Mouse (Mus musculus) hindlimb bud, embryonic 11.5 days (tissue): ENCODE results near the gene Sipa1l2.
A peak's percentile ranks its signal among the peaks of the same experiment; 100 is the strongest.
"Not testable (repeated sequence)": the region's sequence is repeated elsewhere in the genome, so short reads cannot be mapped to it uniquely, and the experiment has no call there.

ENCODE experiments used
- DNase-seq: peaks from one replicate; pipeline ENCODE4 v3.0.0-alpha.2; 2012; ENCODE audit warnings: low read depth, low spot score; ENCODE audit errors: extremely low spot score

Sipa1l2 gene

DNA sequence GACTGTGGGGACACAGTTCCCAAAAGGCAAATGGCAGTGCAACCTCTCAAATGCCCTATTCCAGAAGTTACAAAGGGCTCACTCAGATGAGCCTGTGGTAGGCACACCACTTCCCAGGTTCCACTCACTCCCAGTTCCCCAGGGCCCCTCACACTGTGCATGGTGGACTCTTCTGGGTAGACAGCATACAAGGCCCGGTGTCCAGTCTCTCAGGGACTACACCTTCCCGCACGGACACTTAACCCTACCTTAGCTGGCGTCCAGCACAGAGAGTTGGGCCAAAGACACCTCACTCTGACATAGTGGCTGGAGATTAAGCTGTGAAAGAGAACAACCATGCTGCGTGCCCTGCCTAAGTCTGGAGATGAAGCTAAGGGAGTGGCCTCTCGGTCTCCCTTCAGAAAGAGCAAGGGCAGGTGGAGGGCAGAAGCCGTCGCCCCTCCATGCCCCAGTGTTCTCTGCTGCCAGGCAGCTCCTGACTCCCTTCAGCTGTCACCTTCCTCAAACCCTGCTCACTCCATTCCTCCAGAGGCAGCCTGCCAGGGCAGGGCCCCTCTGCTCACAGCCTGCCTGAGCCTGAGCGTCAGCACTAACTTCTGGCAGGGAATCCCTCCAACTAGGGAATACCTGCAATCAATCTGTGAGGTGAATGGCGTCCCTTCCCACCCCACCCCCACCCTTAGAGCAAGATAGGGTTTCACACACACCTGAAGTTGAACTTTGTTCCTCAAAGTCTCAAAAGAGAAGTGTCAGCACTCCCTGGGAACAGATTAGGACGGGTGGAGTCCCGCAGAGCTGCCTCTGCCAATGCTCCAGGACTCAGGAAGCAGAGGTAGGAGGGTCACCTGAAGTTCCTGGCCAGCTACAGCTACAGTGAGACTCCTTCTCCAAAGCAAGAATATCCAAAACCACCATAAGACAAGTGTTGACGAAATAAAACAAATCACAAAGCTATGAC, 30.3 kb downstream of the Sipa1l2 start:
- DNase-seq = no peak

DNA sequence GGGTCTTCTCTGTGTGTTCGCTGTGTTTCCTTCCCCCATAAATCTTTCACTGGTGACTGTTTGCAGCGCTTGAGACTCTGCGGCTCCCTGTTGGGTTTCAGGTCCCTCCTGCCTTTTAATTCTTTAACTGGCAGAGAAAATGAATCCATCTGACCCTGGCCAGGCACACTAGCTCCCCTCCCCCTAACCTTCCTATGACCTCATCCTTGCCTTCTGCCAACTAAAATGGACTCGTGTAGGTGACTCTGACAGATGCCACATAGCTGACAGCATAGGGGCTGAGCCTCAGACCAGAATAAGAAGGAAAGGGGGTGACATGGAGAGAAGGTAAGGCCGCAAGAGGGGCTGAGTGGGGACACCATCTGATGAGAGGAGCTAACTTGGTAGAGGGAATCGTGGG, 31.3 kb downstream of the Sipa1l2 start:
- no peak for DNase-seq

GRCm38 (mm10) chr8:125533709-125534108, 35.9 kb downstream of the Sipa1l2 start:
- no peak for DNase-seq

DNA sequence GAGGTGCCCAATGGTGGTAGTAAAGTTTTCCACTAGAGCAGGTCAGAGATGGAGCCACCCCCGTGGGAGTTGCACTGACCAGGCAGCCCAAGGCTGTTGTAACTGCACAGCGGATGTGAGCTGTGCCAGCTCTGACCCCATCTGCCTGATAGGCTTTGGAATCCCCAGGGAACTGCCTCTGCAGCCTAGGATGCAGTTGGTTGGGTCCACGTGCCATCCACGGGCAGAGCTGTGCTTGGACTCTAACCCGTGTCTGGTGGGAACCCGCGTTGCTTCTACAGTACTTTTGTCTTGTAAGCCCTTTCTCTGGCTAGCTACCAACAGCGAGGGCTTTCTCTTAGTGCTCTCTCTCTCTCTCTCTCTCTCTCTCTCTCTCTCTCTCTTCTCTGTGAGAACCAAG, 36.7 kb downstream of the Sipa1l2 start:
- DNase-seq = no peak

GRCm38 (mm10) chr8:125532177-125532576, 37.4 kb downstream of the Sipa1l2 start:
- DNase-seq = no peak

- no peak for DNase-seq
Observed at GRCm38 (mm10) chr8:125531640-125532039, 38.0 kb downstream of the Sipa1l2 start.

DNA sequence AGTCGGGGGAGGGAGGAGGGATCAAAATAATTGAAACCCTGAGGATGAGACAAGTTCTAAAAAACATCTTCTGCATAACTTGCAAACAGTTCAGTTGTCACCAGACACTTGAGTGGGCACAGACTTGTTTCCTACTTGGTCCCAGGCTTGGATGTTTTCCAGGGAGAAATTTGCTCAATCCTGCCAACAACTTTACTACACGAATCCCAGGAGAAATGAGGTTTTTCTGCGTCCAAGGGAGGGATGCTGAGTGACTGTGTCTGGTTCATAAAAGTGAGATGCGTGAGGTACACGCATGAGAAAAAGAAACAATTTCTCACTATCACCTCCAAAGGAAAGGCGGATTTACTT, 38.5 kb downstream of the Sipa1l2 start:
- no peak for DNase-seq

- DNase-seq = no peak
Observed at GRCm38 (mm10) chr8:125530187-125531087, 39.2 kb downstream of the Sipa1l2 start.

DNA sequence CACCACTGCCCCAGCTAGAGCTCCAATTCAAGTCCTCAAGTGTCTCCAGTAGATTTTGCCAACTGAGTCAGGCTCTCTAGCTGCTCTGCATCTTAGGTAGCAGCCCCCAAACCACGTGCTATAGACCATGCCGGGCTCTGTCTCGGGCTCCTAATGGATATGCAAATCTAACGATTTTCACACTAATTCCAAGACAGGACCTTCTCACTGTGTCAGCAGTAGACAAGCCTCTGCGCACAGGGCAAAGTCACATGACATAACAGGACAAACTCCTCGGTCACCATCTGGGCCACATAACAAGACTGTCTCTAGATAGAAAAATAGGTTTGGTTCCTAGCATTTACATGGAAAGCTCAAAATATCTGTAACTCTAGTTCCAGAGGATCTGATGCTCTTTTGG, 40.6 kb downstream of the Sipa1l2 start:
- DNase-seq = no peak

DNA sequence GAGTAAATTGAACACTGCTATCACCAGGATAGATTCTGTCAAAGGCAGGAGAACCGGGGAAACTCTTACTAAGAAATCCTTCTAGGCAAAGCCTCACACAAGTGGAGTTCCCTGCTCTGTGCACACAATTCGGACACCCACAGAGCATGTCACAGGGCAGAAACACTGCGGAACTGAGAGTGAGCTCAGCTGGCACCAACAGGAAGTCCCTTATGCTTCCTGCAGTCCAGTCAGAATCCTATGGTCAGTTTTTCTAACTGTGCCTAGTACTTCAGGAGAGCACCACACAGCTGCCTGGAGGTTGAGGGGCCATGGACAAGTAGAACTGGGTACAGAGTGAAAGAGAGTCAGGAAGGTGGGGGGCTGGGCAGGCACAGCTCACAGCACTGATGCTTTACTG, 41.7 kb downstream of the Sipa1l2 start:
- no peak for DNase-seq

GRCm38 (mm10) chr8:125526999-125527398, 42.6 kb downstream of the Sipa1l2 start:
- DNase-seq = no peak

DNA sequence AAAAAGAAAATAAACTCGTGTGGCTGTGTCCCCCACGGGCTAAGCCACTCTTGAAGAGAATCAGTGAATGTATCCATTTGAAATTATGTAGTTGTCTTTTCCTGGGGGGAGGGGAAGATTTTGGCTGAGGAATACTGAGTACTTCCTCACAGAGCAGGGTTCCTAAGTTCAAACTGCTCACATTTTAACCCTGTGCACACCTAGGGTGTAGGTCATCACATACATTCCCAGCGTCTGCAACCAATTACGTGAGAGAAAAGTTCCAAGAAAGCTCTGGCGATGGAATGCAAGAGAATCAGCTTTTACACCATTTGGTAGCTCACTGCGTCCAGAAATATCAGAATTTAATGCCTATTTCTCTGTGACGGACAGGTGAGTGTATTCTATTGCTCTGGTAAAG, 43.0 kb downstream of the Sipa1l2 start:
- peak; percentile 68 for DNase-seq

- no peak for DNase-seq
Observed at GRCm38 (mm10) chr8:125524479-125524878, 45.1 kb downstream of the Sipa1l2 start.

- DNase-seq = no peak
Observed at GRCm38 (mm10) chr8:125523213-125523612, 46.4 kb downstream of the Sipa1l2 start.

GRCm38 (mm10) chr8:125522151-125522550, 47.5 kb downstream of the Sipa1l2 start:
- DNase-seq = no peak

- no peak for DNase-seq
Observed at GRCm38 (mm10) chr8:125521087-125521486, 48.5 kb downstream of the Sipa1l2 start.

- not testable (repeated sequence) for DNase-seq
Observed at GRCm38 (mm10) chr8:125520308-125520707, 49.3 kb downstream of the Sipa1l2 start.

- no peak for DNase-seq
Observed at GRCm38 (mm10) chr8:125518951-125519350, 50.7 kb downstream of the Sipa1l2 start.

DNA sequence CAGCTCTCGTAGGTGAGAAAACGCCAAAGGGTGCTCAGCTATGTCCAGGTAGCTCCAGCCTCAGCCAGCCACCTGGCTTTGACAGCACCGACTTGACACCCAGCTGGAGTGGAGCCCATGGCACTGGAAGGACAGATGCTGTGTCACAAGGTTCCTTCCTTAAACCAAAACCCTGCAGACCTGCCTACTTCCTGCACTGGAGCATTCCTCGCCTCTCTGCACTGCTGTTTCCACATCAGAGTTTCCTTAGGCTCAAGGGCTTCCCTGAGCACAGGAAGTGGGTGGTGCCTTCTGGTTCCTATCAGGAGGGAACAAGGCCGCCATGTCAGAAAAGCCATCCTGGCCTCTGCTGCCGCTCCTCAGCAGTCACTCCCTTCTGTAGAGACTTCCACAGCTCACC, 51.3 kb downstream of the Sipa1l2 start:
- DNase-seq = no peak

- no peak for DNase-seq
Observed at GRCm38 (mm10) chr8:125517397-125517796, 52.2 kb downstream of the Sipa1l2 start.

GRCm38 (mm10) chr8:125516115-125516905, 53.3 kb downstream of the Sipa1l2 start:
- DNase-seq = no peak
